Mouse (Mus musculus) neural tube, embryonic 12.5 days (tissue): ENCODE measurements at regions not wholly inside any gene's neighbourhood (a gene's known extent, or its start where the extent isn't known, plus 50 kb on each side); places are given as distances from the start of the nearest gene placed in this dataset.

Source experiments
- ATAC-seq: fragments of 200-750 bp; cut with Nextera tagmentation; 2 replicates; pipeline ENCODE4 v1.8.0; 2017; ENCODE audit warnings: low read depth, mild to moderate bottlenecking, moderate TSS enrichment, moderate library complexity; ENCODE audit not compliant: low FRiP score
- H3K27ac ChIP-seq: fragments of 300-500 bp; sonication (generic); 2 replicates; pipeline ENCODE4 v1.5.1; 2016
- H3K27me3 ChIP-seq: fragments of 300-500 bp; sonication (generic); replicated peaks from 2 replicates; pipeline ENCODE4 v1.6.1; 2016; ENCODE audit warnings: mild to moderate bottlenecking
- H3K36me3 ChIP-seq: fragments of 300-500 bp; sonication (generic); 2 replicates; pipeline ENCODE4 v1.6.1; 2016; ENCODE audit warnings: mild to moderate bottlenecking
- H3K4me1 ChIP-seq: fragments of 300-500 bp; sonication (generic); 2 replicates; pipeline ENCODE4 v1.6.1; 2016
- H3K4me2 ChIP-seq: fragments of 300-500 bp; sonication (generic); replicated peaks from 2 replicates; pipeline ENCODE4 v1.6.1; 2016; ENCODE audit warnings: mild to moderate bottlenecking
- H3K4me3 ChIP-seq: fragments of 300-500 bp; sonication (generic); 2 replicates; pipeline ENCODE4 v1.5.1; 2016
- H3K9ac ChIP-seq: fragments of 300-500 bp; sonication (generic); 2 replicates; pipeline ENCODE4 v1.6.1; 2016; ENCODE audit warnings: mild to moderate bottlenecking
- H3K9me3 ChIP-seq: fragments of 300-500 bp; sonication (generic); 2 replicates; pipeline ENCODE4 v1.6.1; 2016; ENCODE audit warnings: mild to moderate bottlenecking
- WGBS: fragments of 180-500 bp; shearing (Covaris S2); methylation state at CpG from one replicate; pipeline ENCODE4 v1.1.7; 2016; 5-methylcytosine and 5-hydroxymethylcytosine counted together

DNA sequence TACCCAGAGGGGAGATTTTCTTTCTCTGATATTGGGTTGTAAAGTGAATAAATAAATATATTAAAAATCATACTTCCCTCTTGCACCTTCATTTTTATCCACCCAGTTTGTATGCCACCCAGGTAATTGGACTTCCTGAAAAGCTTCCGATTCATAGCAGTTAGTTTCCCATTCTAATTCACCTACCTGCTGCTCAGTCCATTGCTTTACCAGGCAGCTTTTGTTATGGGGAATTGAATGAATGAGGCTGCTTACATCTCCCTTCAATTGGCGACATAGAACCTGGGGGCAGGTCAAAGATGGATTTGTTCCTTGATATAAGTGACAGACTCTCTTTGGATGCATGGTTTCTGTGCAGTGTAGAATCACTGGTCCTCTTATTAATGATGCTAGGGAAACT lies 169.5 kb downstream of the Tpbg start:
- 65% methylated on average over 2 of the region's 2 CpGs for WGBS
- Histone ChIP-seq H3K4me1 (no peaks in the 10 kb centered on the region), H3K27ac (no peak overlapping the region), H3K27me3 (no peaks in the 10 kb centered on the region), H3K9me3 (no peaks in the 10 kb centered on the region), H3K36me3 (no peaks in the 10 kb centered on the region), H3K4me3 (no peak overlapping the region), H3K9ac (no peak overlapping the region), H3K4me2 (no peak overlapping the region)
- ATAC-seq, result no peak

DNA sequence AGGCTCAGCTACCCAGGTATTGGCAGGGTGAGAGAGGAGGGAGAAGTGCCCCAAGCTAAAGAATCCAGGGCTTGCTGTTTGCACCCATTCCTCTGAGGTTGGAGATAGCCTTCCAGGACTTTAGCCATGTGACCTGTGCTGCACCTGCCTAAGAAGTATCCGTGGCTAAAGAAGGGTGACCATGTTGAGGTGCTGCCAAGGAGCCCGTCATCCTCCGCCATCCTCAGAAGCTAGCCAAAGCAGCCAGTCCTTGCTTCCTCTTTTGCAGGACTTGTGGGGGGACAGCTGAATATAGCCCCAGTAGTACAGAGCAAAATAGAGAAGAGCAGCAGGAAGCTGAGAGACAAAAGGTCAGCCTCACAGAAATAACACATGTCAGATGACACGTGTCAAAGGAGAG lies 173.7 kb downstream of the Tpbg start:
- Histone ChIP-seq H3K27me3 (no peaks in the 10 kb centered on the region), H3K9me3 (no peaks in the 10 kb centered on the region), H3K27ac (no peak overlapping the region), H3K9ac (no peak overlapping the region), H3K4me1 (no peaks in the 10 kb centered on the region), H3K36me3 (no peaks in the 10 kb centered on the region), H3K4me2 (no peak overlapping the region), H3K4me3 (no peak overlapping the region)
- no peak for ATAC-seq
- 84% methylated on average over 4 of the region's 4 CpGs for WGBS

DNA sequence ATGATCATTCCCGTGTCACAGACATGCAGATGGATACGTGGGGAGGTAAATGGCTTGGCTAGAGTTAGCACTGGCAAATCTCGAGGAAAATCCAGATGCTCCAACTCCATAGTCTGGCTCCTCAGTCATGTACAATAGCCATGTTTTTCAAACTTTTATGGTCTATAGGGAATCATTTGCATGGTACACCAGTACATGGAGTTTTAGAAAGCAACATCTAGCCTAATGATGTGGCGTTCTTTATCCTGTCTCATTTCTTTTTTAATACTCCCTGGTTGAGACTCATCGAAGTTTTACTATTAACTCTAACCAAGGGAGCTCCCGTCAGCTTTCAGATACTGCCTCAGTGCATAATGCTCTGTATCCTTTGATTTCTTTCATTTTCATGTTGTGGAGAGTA lies 178.0 kb downstream of the Tpbg start:
- Histone ChIP-seq H3K4me1 (no peaks in the 10 kb centered on the region), H3K4me3 (no peak overlapping the region), H3K9ac (no peak overlapping the region), H3K27me3 (no peaks in the 10 kb centered on the region), H3K9me3 (no peaks in the 10 kb centered on the region), H3K36me3 (no peaks in the 10 kb centered on the region), H3K27ac (no peak overlapping the region), H3K4me2 (no peak overlapping the region)
- no peak for ATAC-seq
- WGBS, result 81% methylated on average over 6 of the region's 6 CpGs

DNA sequence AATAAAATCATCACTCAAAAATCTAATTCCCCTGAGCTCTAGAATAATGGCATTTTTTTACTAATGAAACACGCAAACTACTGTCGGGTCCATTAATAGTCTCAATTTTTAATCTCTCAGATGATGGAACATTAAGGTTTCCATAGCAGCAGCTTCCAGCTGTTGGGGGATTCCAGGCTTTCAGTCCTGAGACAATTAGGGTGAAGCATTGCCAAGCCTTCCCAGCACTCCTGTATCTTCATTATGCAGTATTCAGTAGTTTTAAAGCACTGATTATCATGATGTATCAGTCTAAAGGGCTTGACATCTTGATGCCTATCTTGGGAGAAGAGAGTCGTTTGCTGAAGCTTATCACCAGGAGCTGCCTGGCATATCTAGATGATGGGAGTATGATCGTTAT lies 178.6 kb downstream of the Tpbg start:
- H3K27me3 ChIP-seq, result no peaks in the 10 kb centered on the region
- WGBS, result 48% methylated on average over 4 of the region's 4 CpGs
- H3K36me3 ChIP-seq, result no peaks in the 10 kb centered on the region
- H3K4me2 ChIP-seq, result no peak overlapping the region
- ATAC-seq, result peak; percentile 72; the same call in 1 of the 2 replicates
- no peak overlapping the region for H3K4me3 ChIP-seq
- no peaks in the 10 kb centered on the region for H3K4me1 ChIP-seq
- H3K9me3 ChIP-seq, result no peaks in the 10 kb centered on the region
- H3K27ac ChIP-seq, result no peak overlapping the region
- H3K9ac ChIP-seq, result no peak overlapping the region

DNA sequence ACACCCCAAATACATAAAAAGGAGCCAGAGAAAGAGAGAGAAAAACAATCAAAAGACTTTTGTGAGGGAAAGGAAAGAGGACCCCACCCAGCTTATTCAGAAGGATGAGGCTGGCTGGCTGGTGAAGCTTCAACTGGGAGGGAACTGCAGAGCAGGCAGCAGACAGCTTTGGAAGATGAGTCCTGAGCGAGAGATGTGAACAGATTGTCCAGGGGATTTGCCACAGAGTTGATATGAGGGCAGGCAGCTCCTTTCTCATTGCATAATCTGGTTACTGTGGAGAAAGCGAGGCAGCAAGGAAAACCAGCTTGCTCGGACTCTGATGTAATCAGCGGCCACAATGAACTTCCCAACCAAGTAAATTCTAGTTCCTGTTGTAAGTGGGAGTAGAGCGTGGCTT lies 188.6 kb downstream of the Tpbg start:
- WGBS, result 79% methylated on average over 5 of the region's 5 CpGs

DNA sequence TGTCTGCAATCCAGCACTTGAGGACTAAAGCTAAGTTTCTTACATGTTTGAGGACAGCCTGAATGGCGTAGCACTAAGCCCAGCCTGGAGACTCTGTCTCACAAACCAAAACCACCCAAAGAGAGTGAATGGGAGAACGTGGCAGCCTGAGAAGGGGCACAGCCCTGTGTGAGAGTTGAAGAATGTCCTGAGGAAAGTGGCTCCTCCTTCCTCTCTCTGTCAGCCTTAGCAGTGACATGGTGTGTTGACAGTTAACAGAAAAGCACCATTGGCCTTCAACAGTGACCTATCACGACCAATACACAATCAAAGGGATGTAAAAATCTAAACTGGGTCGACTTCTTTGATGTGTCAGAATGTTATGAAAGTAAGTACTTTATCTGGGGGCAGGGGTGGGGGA lies 201.9 kb downstream of the Tpbg start:
- Histone ChIP-seq H3K9me3 (no peaks in the 10 kb centered on the region), H3K4me3 (no peak overlapping the region), H3K4me1 (no peaks in the 10 kb centered on the region), H3K27me3 (no peaks in the 10 kb centered on the region), H3K9ac (no peak overlapping the region), H3K36me3 (no peaks in the 10 kb centered on the region), H3K4me2 (no peak overlapping the region), H3K27ac (no peak overlapping the region)
- WGBS, result 57% methylated on average over 4 of the region's 4 CpGs
- ATAC-seq, result no peak

More for the DNA sequence above, 188.6 kb downstream of the Tpbg start:
- Histone ChIP-seq H3K4me2 (no peak overlapping the region), H3K36me3 (no peaks in the 10 kb centered on the region), H3K4me3 (no peak overlapping the region), H3K9ac (no peak overlapping the region), H3K4me1 (no peaks in the 10 kb centered on the region), H3K9me3 (no peaks in the 10 kb centered on the region), H3K27ac (no peak overlapping the region), H3K27me3 (no peaks in the 10 kb centered on the region)
- no peak for ATAC-seq

DNA sequence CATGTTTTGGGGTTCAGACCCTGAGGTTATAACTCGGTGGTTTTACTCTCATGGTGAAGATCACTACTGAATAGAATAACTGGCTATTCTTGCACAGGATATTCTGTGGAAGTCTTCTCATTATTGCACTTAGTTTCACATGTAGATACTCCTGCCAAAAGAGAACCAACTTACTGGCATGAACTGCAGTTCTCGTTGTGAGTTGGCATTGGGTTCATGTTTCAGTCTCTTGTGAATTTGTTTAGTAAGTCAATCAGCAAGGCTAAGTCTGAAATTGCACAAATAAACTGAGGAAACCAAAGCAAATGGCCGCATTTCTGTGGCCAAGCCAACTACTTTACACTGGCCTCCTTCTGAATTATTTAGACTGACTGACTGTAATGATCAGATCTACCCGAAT lies 215.9 kb downstream of the Tpbg start:
- no peak overlapping the region for H3K4me2 ChIP-seq
- 91% methylated on average over 4 of the region's 4 CpGs for WGBS
- no peaks in the 10 kb centered on the region for H3K9me3 ChIP-seq
- peaks cover 6% of the 10 kb centered on the region; the same call in 1 of the 2 replicates for H3K4me1 ChIP-seq
- H3K27ac ChIP-seq, result no peak overlapping the region
- no peaks in the 10 kb centered on the region for H3K36me3 ChIP-seq
- no peak overlapping the region for H3K4me3 ChIP-seq
- no peak overlapping the region for H3K9ac ChIP-seq
- ATAC-seq, result no peak
- no peaks in the 10 kb centered on the region for H3K27me3 ChIP-seq

DNA sequence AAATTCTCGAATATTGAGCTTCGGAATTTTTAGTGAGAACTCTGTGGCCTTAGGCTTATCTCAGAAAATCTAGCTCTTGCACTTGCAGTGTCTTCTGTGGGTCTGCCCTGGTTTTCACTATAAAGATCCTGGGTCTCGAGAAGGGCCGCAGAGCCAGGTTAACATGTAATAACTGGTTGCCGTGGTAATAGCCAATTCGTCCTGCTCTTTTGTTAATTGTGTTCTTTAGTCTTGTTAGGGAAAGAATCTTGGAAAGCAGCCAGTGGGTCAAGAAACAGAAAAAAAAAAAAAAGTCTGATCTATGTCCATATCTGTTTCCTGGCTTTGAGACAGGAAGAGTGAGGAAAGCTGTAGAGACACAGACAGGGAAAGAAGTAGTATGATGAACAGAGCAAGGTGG lies 217.9 kb downstream of the Tpbg start:
- H3K9ac ChIP-seq, result no peak overlapping the region
- no peaks in the 10 kb centered on the region for H3K36me3 ChIP-seq
- H3K4me2 ChIP-seq, result no peak overlapping the region
- no peak overlapping the region for H3K4me3 ChIP-seq
- H3K27me3 ChIP-seq, result no peaks in the 10 kb centered on the region
- peaks cover 6% of the 10 kb centered on the region; the same call in 1 of the 2 replicates for H3K4me1 ChIP-seq
- no peak for ATAC-seq
- no peaks in the 10 kb centered on the region for H3K9me3 ChIP-seq
- no peak overlapping the region for H3K27ac ChIP-seq
- 58% methylated on average over 6 of the region's 6 CpGs for WGBS

DNA sequence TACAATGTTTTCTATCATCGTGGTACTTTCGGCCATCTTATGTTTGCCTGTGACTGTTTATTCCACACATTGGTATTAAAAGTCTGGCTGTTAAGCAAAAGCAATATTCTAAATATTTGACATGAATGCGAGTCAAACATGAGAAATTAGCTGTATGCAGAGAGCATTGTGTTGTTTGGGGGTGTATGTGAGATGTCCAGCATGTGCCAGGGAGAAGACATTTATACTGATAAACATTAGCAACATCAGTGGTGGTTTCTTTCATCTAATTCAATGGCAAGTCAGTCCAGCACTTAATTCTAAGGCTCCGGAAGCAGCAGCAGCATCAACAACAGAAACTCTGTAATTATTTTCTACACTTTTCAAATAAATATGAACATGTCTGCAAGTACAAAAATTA lies 219.1 kb downstream of the Tpbg start:
- Histone ChIP-seq H3K9ac (no peak overlapping the region), H3K4me1 (peaks cover 6% of the 10 kb centered on the region; the same call in 1 of the 2 replicates), H3K27ac (no peak overlapping the region), H3K9me3 (no peaks in the 10 kb centered on the region), H3K4me2 (no peak overlapping the region), H3K27me3 (no peaks in the 10 kb centered on the region), H3K4me3 (no peak overlapping the region), H3K36me3 (no peaks in the 10 kb centered on the region)
- WGBS, result 96% methylated on average over 4 of the region's 4 CpGs
- ATAC-seq, result no peak

DNA sequence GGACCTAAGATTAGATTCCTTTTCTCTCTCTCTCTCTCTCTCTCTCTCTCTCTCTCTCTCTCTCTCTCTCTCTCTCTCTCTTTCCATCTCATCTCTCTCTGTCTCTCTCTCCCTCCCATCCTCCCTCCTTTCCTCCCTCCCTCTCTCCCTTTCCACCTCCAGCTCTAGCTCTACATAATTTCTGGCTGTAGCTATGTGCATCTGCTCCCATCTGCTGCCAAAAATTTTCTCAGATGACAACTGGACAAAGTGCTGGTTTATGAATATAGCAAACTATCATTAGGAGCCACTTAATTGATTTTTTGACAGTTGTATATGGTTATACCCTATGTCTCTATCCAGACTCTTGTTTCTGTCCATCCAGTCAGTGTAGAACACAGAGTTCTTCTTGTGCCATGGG lies 237.1 kb downstream of the Tpbg start:
- no peak overlapping the region for H3K4me2 ChIP-seq
- no peak overlapping the region for H3K4me3 ChIP-seq
- H3K9ac ChIP-seq, result no peak overlapping the region
- no peak for ATAC-seq
- no peaks in the 10 kb centered on the region for H3K9me3 ChIP-seq
- H3K4me1 ChIP-seq, result no peaks in the 10 kb centered on the region
- no peaks in the 10 kb centered on the region for H3K36me3 ChIP-seq
- H3K27me3 ChIP-seq, result no peaks in the 10 kb centered on the region
- no peak overlapping the region for H3K27ac ChIP-seq

DNA sequence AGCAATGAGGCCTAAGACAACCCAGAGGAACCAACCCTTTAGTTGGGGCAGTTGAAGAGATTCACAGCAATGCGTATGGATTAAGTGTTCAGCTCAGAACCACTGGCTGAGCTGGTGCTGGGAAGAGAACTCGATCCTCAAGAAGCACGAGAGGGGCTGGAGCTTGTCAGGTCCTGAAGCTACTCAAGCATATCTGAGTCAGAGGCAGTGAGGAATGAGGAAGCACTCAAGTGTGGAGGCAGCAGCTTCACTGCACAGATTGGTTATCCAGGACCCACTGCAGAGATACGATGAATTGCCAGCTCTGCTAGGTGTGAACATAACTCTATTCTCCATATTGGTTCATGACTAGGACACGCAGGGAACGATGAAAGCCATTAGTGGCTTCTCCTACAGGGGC lies 239.7 kb downstream of the Tpbg start:
- WGBS, result 83% methylated on average over 6 of the region's 6 CpGs
- no peaks in the 10 kb centered on the region for H3K9me3 ChIP-seq
- no peaks in the 10 kb centered on the region for H3K27me3 ChIP-seq
- no peak overlapping the region for H3K4me3 ChIP-seq
- H3K9ac ChIP-seq, result no peak overlapping the region
- H3K36me3 ChIP-seq, result no peaks in the 10 kb centered on the region
- no peak for ATAC-seq
- H3K27ac ChIP-seq, result no peak overlapping the region
- H3K4me1 ChIP-seq, result no peaks in the 10 kb centered on the region
- H3K4me2 ChIP-seq, result no peak overlapping the region

DNA sequence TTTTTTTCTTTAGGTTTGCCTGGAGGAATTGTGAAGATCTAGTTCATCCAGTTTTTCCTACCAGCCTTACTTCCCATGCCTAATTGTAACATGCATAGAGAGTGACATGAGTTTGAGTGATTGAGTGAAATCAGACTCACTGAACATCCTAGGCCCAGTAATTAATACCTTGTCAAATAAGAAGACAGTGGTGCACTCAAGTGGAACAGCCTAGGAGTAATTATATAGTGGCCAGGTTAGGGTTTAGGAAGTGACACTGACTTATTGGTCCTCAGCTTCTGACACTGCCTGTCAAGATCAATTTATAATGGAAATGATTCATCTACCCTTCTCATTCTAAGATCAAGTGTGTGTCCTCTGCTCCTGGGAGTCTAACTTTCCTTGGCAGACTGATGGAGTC lies 250.8 kb downstream of the Tpbg start:
- H3K9me3 ChIP-seq, result no peaks in the 10 kb centered on the region
- H3K4me1 ChIP-seq, result no peaks in the 10 kb centered on the region
- no peaks in the 10 kb centered on the region for H3K36me3 ChIP-seq
- H3K9ac ChIP-seq, result no peak overlapping the region
- no peaks in the 10 kb centered on the region for H3K27me3 ChIP-seq
- no peak overlapping the region for H3K4me2 ChIP-seq
- 0 out of 2 replicates have a peak, but pooled peaks have one; percentile 25 for ATAC-seq
- no peak overlapping the region for H3K4me3 ChIP-seq
- no peak overlapping the region for H3K27ac ChIP-seq

DNA sequence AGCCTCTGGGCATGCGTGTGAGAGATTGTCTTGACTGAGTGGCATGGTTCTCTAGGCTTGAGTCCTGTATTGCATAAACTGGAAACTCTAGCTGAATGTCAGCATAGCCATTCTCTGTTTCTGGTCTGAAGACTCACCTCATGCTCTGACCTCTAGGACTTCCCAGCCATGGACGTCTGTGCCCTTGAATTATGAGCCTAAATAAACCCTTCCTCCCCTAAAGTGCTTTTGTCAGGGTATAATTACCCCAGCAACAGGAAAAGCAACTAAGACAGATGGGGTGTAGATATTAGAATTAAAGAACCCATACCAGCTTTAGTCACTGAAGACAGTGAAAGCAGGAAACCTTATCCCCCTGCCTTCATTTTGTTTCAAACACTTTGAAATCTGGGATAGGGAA lies 253.3 kb downstream of the Tpbg start:
- Histone ChIP-seq H3K9me3 (no peaks in the 10 kb centered on the region), H3K36me3 (no peaks in the 10 kb centered on the region), H3K27me3 (no peaks in the 10 kb centered on the region), H3K4me1 (no peaks in the 10 kb centered on the region), H3K9ac (no peak overlapping the region), H3K27ac (no peak overlapping the region), H3K4me2 (no peak overlapping the region), H3K4me3 (no peak overlapping the region)
- ATAC-seq, result no peak
- 59% methylated on average over 2 of the region's 2 CpGs for WGBS

DNA sequence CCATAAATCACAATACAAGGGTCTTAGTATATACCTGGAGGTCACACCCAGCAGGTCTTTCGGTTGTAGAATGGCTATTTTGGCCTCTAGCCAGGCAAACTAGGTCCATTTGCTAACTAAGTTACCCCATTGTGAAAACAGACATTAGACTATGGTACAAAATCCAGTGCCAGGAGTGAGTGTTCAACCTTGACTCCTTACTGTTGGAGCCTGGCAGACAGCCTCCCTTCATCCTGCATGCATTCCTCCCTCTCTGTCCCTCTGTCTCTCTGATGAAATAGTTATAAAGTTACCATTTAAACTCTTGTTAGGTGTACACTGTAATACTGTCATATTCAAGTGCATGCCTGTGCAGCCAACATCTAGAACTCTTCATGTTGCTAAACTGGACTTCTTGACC lies 254.1 kb downstream of the Tpbg start:
- 77% methylated on average over 1 of the region's 1 CpGs for WGBS
- Histone ChIP-seq H3K4me1 (no peaks in the 10 kb centered on the region), H3K4me3 (no peak overlapping the region), H3K27me3 (no peaks in the 10 kb centered on the region), H3K27ac (no peak overlapping the region), H3K4me2 (no peak overlapping the region), H3K9ac (no peak overlapping the region), H3K36me3 (no peaks in the 10 kb centered on the region), H3K9me3 (no peaks in the 10 kb centered on the region)
- no peak for ATAC-seq
